ENCODE assay signal across 7 mouse cellular contexts in genomic region chr7:4877226-4877625, GRCm38 (mm10). TPM values are rescaled to one million over a fixed set of nuclear protein-coding genes. Genes with fewer than 3 reads are reported as not detected.
A peak's percentile ranks its signal among the peaks of the same experiment; 100 is the strongest.
DNase-seq lines count a peak whose midpoint lies in the region; ATAC-seq lines count a peak whose summit lies in the region.

No protein-coding gene starts in this region.

- peak overlapping the region; percentile 44 for H3K4me3 ChIP-seq in neural tube, embryonic 11.5 days (ENCODE audit: low read depth, low read length)
- H3K4me3 ChIP-seq in erythroblast, embryonic 14.5 days (replicated peaks), result peak overlapping the region; percentile 69
- H3K4me3 ChIP-seq in limb, embryonic 13.5 days, result peak overlapping the region; percentile 54
- peak overlapping the region; percentile 51 for H3K4me3 ChIP-seq in stomach, embryonic 14.5 days (ENCODE audit: low read depth, low read length)

- 8% methylated on average over 11 of the region's 11 CpGs for WGBS in neural tube, embryonic 11.5 days
- WGBS in limb, embryonic 13.5 days, result 7% methylated on average over 11 of the region's 11 CpGs
- WGBS in stomach, embryonic 14.5 days, result 5% methylated on average over 11 of the region's 11 CpGs

- DNase-seq in neural tube, embryonic 11.5 days (ENCODE audit: low spot score), result no peak
- DNase-seq in neural tube, embryonic 10.5 days (ENCODE audit: extremely low spot score, low spot score), result no peak
- no peak for DNase-seq in layer of hippocampus, postnatal 14 days (ENCODE audit: low spot score in 2 of 2)
- DNase-seq in gastrocnemius, postnatal 10 days, result no peak

- peak overlapping the region; percentile 86 for H3K4me2 ChIP-seq in neural tube, embryonic 11.5 days (ENCODE audit: low read depth)
- H3K4me2 ChIP-seq in limb, embryonic 13.5 days (replicated peaks), result peak overlapping the region; percentile 82
- peak overlapping the region; percentile 90 for H3K4me2 ChIP-seq in stomach, embryonic 14.5 days (replicated peaks; ENCODE audit: low read depth, low read length)

- no peaks in the 10 kb centered on the region for H3K9me3 ChIP-seq in neural tube, embryonic 11.5 days (ENCODE audit: control insufficient read depth, low read length)
- H3K9me3 ChIP-seq in erythroblast, embryonic 14.5 days (ENCODE audit: control insufficient read depth, low read length), result peaks cover 4% of the 10 kb centered on the region
- H3K9me3 ChIP-seq in limb, embryonic 13.5 days, result no peaks in the 10 kb centered on the region
- no peaks in the 10 kb centered on the region for H3K9me3 ChIP-seq in stomach, embryonic 14.5 days (ENCODE audit: control insufficient read depth, low read depth, low read length)

- no peak overlapping the region for H3K27ac ChIP-seq in neural tube, embryonic 11.5 days (ENCODE audit: low read depth, low read length)
- H3K27ac ChIP-seq in limb, embryonic 13.5 days, result no peak overlapping the region
- no peak overlapping the region; the same call in 1 of the 2 replicates for H3K27ac ChIP-seq in stomach, embryonic 14.5 days (ENCODE audit: low read length)

- no peaks in the 10 kb centered on the region for H3K36me3 ChIP-seq in neural tube, embryonic 11.5 days (ENCODE audit: control insufficient read depth, insufficient read depth, low read length)
- H3K36me3 ChIP-seq in erythroblast, embryonic 14.5 days (ENCODE audit: control insufficient read depth), result peaks cover 5% of the 10 kb centered on the region
- H3K36me3 ChIP-seq in limb, embryonic 13.5 days, result no peaks in the 10 kb centered on the region
- H3K36me3 ChIP-seq in stomach, embryonic 14.5 days (ENCODE audit: control insufficient read depth, insufficient read depth, low read length), result no peaks in the 10 kb centered on the region

- H3K9ac ChIP-seq in neural tube, embryonic 11.5 days (ENCODE audit: low read length), result peak overlapping the region; percentile 55
- H3K9ac ChIP-seq in limb, embryonic 13.5 days, result peak overlapping the region; percentile 69
- H3K9ac ChIP-seq in stomach, embryonic 14.5 days (replicated peaks; ENCODE audit: low read depth, low read length), result peak overlapping the region; percentile 42

- ATAC-seq in neural tube, embryonic 11.5 days (ENCODE audit: insufficient read depth, low FRiP score, low TSS enrichment), result peak; percentile 17; the same call in 1 of the 2 replicates
- ATAC-seq in limb, embryonic 13.5 days (ENCODE audit: low FRiP score, low read depth), result peak; percentile 17
- no peak for ATAC-seq in stomach, embryonic 14.5 days (ENCODE audit: insufficient number of reproducible peaks, insufficient read depth, low FRiP score, low read depth)

- no peaks in the 10 kb centered on the region for H3K27me3 ChIP-seq in neural tube, embryonic 11.5 days (ENCODE audit: control insufficient read depth, insufficient read depth, low read length)
- H3K27me3 ChIP-seq in erythroblast, embryonic 14.5 days (ENCODE audit: control insufficient read depth), result no peaks in the 10 kb centered on the region
- no peaks in the 10 kb centered on the region for H3K27me3 ChIP-seq in limb, embryonic 13.5 days
- H3K27me3 ChIP-seq in stomach, embryonic 14.5 days (ENCODE audit: control insufficient read depth, insufficient read depth, low read length), result no peaks in the 10 kb centered on the region

- peaks cover 5% of the 10 kb centered on the region; the same call in 1 of the 2 replicates for H3K4me1 ChIP-seq in neural tube, embryonic 11.5 days (ENCODE audit: control insufficient read depth, insufficient read depth, low read length)
- peaks cover 42% of the 10 kb centered on the region for H3K4me1 ChIP-seq in erythroblast, embryonic 14.5 days (ENCODE audit: control insufficient read depth)
- peaks cover 15% of the 10 kb centered on the region for H3K4me1 ChIP-seq in limb, embryonic 13.5 days
- H3K4me1 ChIP-seq in stomach, embryonic 14.5 days (ENCODE audit: control insufficient read depth, insufficient read depth, low read length), result peaks cover 6% of the 10 kb centered on the region; the same call in 1 of the 2 replicates

RNA-seq across cellular contexts. Expression of gene Isoc2a, which starts 0.3 kb away (rescaled TPM):
- 0.49 and 0.82 TPM in 2 replicates for polyA plus RNA-seq in neural tube, embryonic 11.5 days (2014; fragmentation: Nextera tagmentation; extraction: Ambion mirVana)
- 1.3 and 2.4 TPM in 2 replicates for polyA plus RNA-seq in erythroblast, embryonic 14.5 days (2012)
- polyA plus RNA-seq in limb, embryonic 13.5 days (2015; fragmentation: Nextera tagmentation; extraction: Ambion mirVana), result 1.2 and 1.3 TPM in 2 replicates
- 0.94 and 0.98 TPM in 2 replicates for polyA plus RNA-seq in stomach, embryonic 14.5 days (2014; fragmentation: Nextera tagmentation; extraction: Ambion mirVana)
- 1 to 10 TPM; 8.9 to 9.8 TPM for total RNA-seq in layer of hippocampus, postnatal 14 days (2021)
- 10 to 100 TPM; 13.3 to 14.3 TPM for total RNA-seq in gastrocnemius, postnatal 10 days (2021)

RNA-seq across cellular contexts. Expression of gene Isoc2b, which starts 7.2 kb away (rescaled TPM):
- 2.4 and 2.5 TPM in 2 replicates for polyA plus RNA-seq in neural tube, embryonic 11.5 days (2014; fragmentation: Nextera tagmentation; extraction: Ambion mirVana)
- polyA plus RNA-seq in erythroblast, embryonic 14.5 days (2012), result 0.15 TPM in 1 of 2 replicates, not detected in the other
- 5.6 and 6.4 TPM in 2 replicates for polyA plus RNA-seq in limb, embryonic 13.5 days (2015; fragmentation: Nextera tagmentation; extraction: Ambion mirVana)
- polyA plus RNA-seq in stomach, embryonic 14.5 days (2014; fragmentation: Nextera tagmentation; extraction: Ambion mirVana), result 7.0 and 7.8 TPM in 2 replicates
- 1 to 10 TPM; 3.2 to 5.5 TPM for total RNA-seq in layer of hippocampus, postnatal 14 days (2021)
- total RNA-seq in gastrocnemius, postnatal 10 days (2021), result 1 to 10 TPM; 1.9 to 4.3 TPM

RNA-seq across cellular contexts. Expression of gene Gm36210, which starts 29.1 kb away (rescaled TPM):
- 0.29 TPM in 1 of 2 replicates, not detected in the other for polyA plus RNA-seq in neural tube, embryonic 11.5 days (2014; fragmentation: Nextera tagmentation; extraction: Ambion mirVana)
- 0.05 TPM in 1 of 2 replicates, not detected in the other for polyA plus RNA-seq in erythroblast, embryonic 14.5 days (2012)
- not detected in 2 replicates for polyA plus RNA-seq in limb, embryonic 13.5 days (2015; fragmentation: Nextera tagmentation; extraction: Ambion mirVana)
- not detected in 2 replicates for polyA plus RNA-seq in stomach, embryonic 14.5 days (2014; fragmentation: Nextera tagmentation; extraction: Ambion mirVana)
- under 1 TPM; 0.41 to 0.44 TPM for total RNA-seq in layer of hippocampus, postnatal 14 days (2021)
- under 1 TPM in 1 of 2 experiments, not detected in 1; 0.19 TPM for total RNA-seq in gastrocnemius, postnatal 10 days (2021)

RNA-seq across cellular contexts. Expression of gene Shisa7, which starts 32.7 kb away (rescaled TPM):
- polyA plus RNA-seq in neural tube, embryonic 11.5 days (2014; fragmentation: Nextera tagmentation; extraction: Ambion mirVana), result 3.1 and 3.2 TPM in 2 replicates
- polyA plus RNA-seq in erythroblast, embryonic 14.5 days (2012), result not detected in 2 replicates
- polyA plus RNA-seq in limb, embryonic 13.5 days (2015; fragmentation: Nextera tagmentation; extraction: Ambion mirVana), result 0.17 and 0.33 TPM in 2 replicates
- 0.70 and 1.0 TPM in 2 replicates for polyA plus RNA-seq in stomach, embryonic 14.5 days (2014; fragmentation: Nextera tagmentation; extraction: Ambion mirVana)
- 100 to 1,000 TPM; 134 to 137 TPM for total RNA-seq in layer of hippocampus, postnatal 14 days (2021)
- under 1 TPM; 0.12 to 0.18 TPM for total RNA-seq in gastrocnemius, postnatal 10 days (2021)

RNA-seq across cellular contexts. Expression of gene Zfp628, which starts 37.8 kb away (rescaled TPM):
- 3.5 and 3.8 TPM in 2 replicates for polyA plus RNA-seq in neural tube, embryonic 11.5 days (2014; fragmentation: Nextera tagmentation; extraction: Ambion mirVana)
- 8.5 and 8.9 TPM in 2 replicates for polyA plus RNA-seq in erythroblast, embryonic 14.5 days (2012)
- polyA plus RNA-seq in limb, embryonic 13.5 days (2015; fragmentation: Nextera tagmentation; extraction: Ambion mirVana), result 4.2 and 4.3 TPM in 2 replicates
- 4.3 and 4.5 TPM in 2 replicates for polyA plus RNA-seq in stomach, embryonic 14.5 days (2014; fragmentation: Nextera tagmentation; extraction: Ambion mirVana)
- total RNA-seq in layer of hippocampus, postnatal 14 days (2021), result 10 to 100 TPM; 11.5 to 14.6 TPM
- 10 to 100 TPM in 1 of 2 experiments, 1 to 10 TPM in 1; 9.9 to 10.5 TPM for total RNA-seq in gastrocnemius, postnatal 10 days (2021)
